ENCODE assay signal across 8 mouse cellular contexts in the genomic region with DNA sequence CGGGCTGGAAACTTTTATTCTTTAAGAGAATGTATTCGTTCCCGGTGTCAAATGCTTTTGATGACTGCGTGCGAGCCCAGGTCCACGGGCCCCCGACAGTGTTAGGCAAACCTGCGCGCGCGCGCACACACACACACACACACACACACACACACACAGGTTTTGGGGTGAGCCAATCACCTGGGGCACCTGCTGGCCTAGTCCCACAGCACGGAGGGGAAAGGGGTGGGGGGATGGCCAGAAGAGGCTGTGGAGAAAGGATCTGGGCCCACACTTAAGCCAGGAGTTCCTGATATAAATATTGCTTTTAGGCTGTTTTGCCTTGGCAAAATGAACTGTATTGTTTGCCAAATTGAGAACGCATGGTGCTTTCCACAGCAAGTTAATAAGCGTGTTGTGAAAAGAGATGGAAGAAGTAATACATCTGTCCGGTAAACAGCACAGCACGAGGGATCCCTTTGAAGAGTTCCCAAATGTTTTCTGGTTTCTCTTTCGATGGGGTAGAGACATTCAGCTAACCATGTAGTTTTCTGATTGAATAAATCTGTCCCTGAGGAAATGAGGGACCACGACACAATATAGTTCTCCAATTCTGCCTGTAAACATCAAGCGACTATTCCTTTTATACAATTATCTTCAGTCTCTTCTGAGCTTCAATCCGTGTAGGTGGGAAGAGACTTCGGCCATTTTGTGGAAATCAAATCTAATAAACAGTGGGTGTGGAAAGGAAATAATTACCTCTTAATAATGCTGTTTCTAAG. TPM values are rescaled to one million over a fixed set of nuclear protein-coding genes. Genes with fewer than 3 reads are reported as not detected.
A peak's percentile ranks its signal among the peaks of the same experiment; 100 is the strongest.
DNase-seq lines count a peak whose midpoint lies in the region; ATAC-seq and TF ChIP-seq lines count a peak whose summit lies in the region.

No protein-coding gene starts in this region.

- TF ChIP-seq POLR2A in cerebellum, adult 2 months (IDR thresholded peaks at IDR 0.05; ENCODE audit: borderline replicate concordance, insufficient read depth, low read length): no peak

- ATAC-seq in kidney, embryonic 15.5 days (replicated peaks; ENCODE audit: low FRiP score): peak; percentile 30; the same call in 1 of the 2 replicates
- peak; percentile 52; the same call in 1 of the 2 replicates for ATAC-seq in stomach, embryonic 16.5 days (ENCODE audit: insufficient read depth, low FRiP score)

- H3K9me3 ChIP-seq in kidney, embryonic 15.5 days (replicated peaks): no peaks in the 10 kb centered on the region
- H3K9me3 ChIP-seq in stomach, embryonic 16.5 days (replicated peaks; ENCODE audit: control insufficient read depth, low read length): no peaks in the 10 kb centered on the region

- DNase-seq in left cerebral cortex, postnatal 4 days: peak; percentile 23
- no peak for DNase-seq in left cerebral cortex, adult 9 months (ENCODE audit: low spot score in 2 of 2)
- peak in 1 of 2 experiments; percentile 67 for DNase-seq in cerebellum, adult 2 months
- peak; percentile 48 for DNase-seq in gastrocnemius, postnatal 25 days
- peak; percentile 58 for DNase-seq in lung, postnatal 10 days
- DNase-seq in left cerebral cortex, adult 8-10 months (ENCODE audit: low spot score in 2 of 2): no peak

- no peak for TF ChIP-seq CTCF in cerebellum, adult 2 months (IDR thresholded peaks at IDR 0.05; ENCODE audit: borderline replicate concordance, insufficient read depth, low read depth, low read length)

- H3K27ac ChIP-seq in cerebellum, adult 2 months (ENCODE audit: insufficient read depth, low read length): peak overlapping the region; percentile 58
- peak overlapping the region; percentile 92 for H3K27ac ChIP-seq in kidney, embryonic 15.5 days
- peak overlapping the region; percentile 95 for H3K27ac ChIP-seq in stomach, embryonic 16.5 days (ENCODE audit: low read length)

- peak overlapping the region; percentile 95 for H3K4me3 ChIP-seq in cerebellum, adult 2 months (replicated peaks; ENCODE audit: insufficient read depth, low read depth, low read length)
- H3K4me3 ChIP-seq in kidney, embryonic 15.5 days (replicated peaks): peak overlapping the region; percentile 92
- H3K4me3 ChIP-seq in stomach, embryonic 16.5 days (replicated peaks; ENCODE audit: low read length): peak overlapping the region; percentile 94

- H3K4me1 ChIP-seq in cerebellum, adult 2 months (ENCODE audit: control insufficient read depth, insufficient read depth, low read length): no peaks in the 10 kb centered on the region; the same call in 1 of the 2 replicates
- peaks cover 39% of the 10 kb centered on the region for H3K4me1 ChIP-seq in kidney, embryonic 15.5 days
- peaks cover 16% of the 10 kb centered on the region; the same call in 1 of the 2 replicates for H3K4me1 ChIP-seq in stomach, embryonic 16.5 days (ENCODE audit: control insufficient read depth, insufficient read depth, low read length)

- no peaks in the 10 kb centered on the region for H3K27me3 ChIP-seq in cerebellum, adult 2 months (ENCODE audit: control insufficient read depth, insufficient read depth, low read length)
- H3K27me3 ChIP-seq in kidney, embryonic 15.5 days: no peaks in the 10 kb centered on the region
- no peaks in the 10 kb centered on the region for H3K27me3 ChIP-seq in stomach, embryonic 16.5 days (ENCODE audit: control insufficient read depth, insufficient read depth, low read length)

- peak overlapping the region; percentile 78 for H3K4me2 ChIP-seq in kidney, embryonic 15.5 days
- H3K4me2 ChIP-seq in stomach, embryonic 16.5 days (ENCODE audit: low read depth, low read length): peak overlapping the region; percentile 87

- intact Hi-C loops in left cerebral cortex, postnatal 4 days (cut with DNase I): loop anchor here (5.0 kb wide), 1 partner anchor 34 kb away; no protein-coding TSS in a partner anchor

- peak overlapping the region; percentile 91 for H3K9ac ChIP-seq in kidney, embryonic 15.5 days
- H3K9ac ChIP-seq in stomach, embryonic 16.5 days (ENCODE audit: low read length): peak overlapping the region; percentile 98

- peaks cover 17% of the 10 kb centered on the region for H3K36me3 ChIP-seq in kidney, embryonic 15.5 days
- H3K36me3 ChIP-seq in stomach, embryonic 16.5 days (ENCODE audit: control insufficient read depth, insufficient read depth, low read length): no peaks in the 10 kb centered on the region

- WGBS in cerebellum, adult 2 months: 2% methylated on average over 22 of the region's 22 CpGs
- 16% methylated on average over 22 of the region's 22 CpGs for WGBS in kidney, embryonic 15.5 days
- 10% methylated on average over 22 of the region's 22 CpGs for WGBS in stomach, embryonic 16.5 days

RNA-seq across cellular contexts. Expression of gene Arhgef12, which starts 0.4 kb away (rescaled TPM):
- total RNA-seq in left cerebral cortex, postnatal 4 days (2021): 100 to 1,000 TPM; 185 to 199 TPM
- polyA plus RNA-seq in cerebellum, adult 2 months (2012; rRNA removed): 61.0 and 63.7 TPM in 2 replicates
- 10 to 100 TPM; 49.0 to 51.4 TPM for total RNA-seq in gastrocnemius, postnatal 25 days (2021)
- 14.6 and 15.5 TPM in 2 replicates for polyA plus RNA-seq in kidney, embryonic 15.5 days (2015; fragmentation: Nextera tagmentation; extraction: Ambion mirVana)
- 10.6 and 11.2 TPM in 2 replicates for polyA plus RNA-seq in stomach, embryonic 16.5 days (2015; fragmentation: Nextera tagmentation; extraction: Ambion mirVana)
- total RNA-seq in left cerebral cortex, adult 8-10 months (2022): 100 to 1,000 TPM; 152 to 184 (median 161) TPM

RNA-seq across cellular contexts. Expression of gene Tmem136, which starts 9.8 kb away (rescaled TPM):
- 10 to 100 TPM; 17.2 to 18.4 TPM for total RNA-seq in left cerebral cortex, postnatal 4 days (2021)
- 17.4 and 18.3 TPM in 2 replicates for polyA plus RNA-seq in cerebellum, adult 2 months (2012; rRNA removed)
- total RNA-seq in gastrocnemius, postnatal 25 days (2021): 1 to 10 TPM; 1.0 to 1.4 TPM
- polyA plus RNA-seq in kidney, embryonic 15.5 days (2015; fragmentation: Nextera tagmentation; extraction: Ambion mirVana): 7.5 and 8.6 TPM in 2 replicates
- polyA plus RNA-seq in stomach, embryonic 16.5 days (2015; fragmentation: Nextera tagmentation; extraction: Ambion mirVana): 4.0 and 4.5 TPM in 2 replicates
- total RNA-seq in left cerebral cortex, adult 8-10 months (2022): 10 to 100 TPM; 14.8 to 18.3 (median 15.7) TPM

Comparison
In these comparisons a context has a peak if more than half of its experiments do, and no peak if none do; other contexts are left out.
1. DNase-seq: peak in left cerebral cortex, postnatal 4 days (single experiment), gastrocnemius, postnatal 25 days (single experiment) and lung, postnatal 10 days (single experiment); none in left cerebral cortex, adult 9 months (0 of 2) and left cerebral cortex, adult 8-10 months (0 of 2).
2. RNA of gene Tmem136, which starts 9.8 kb away (total RNA-seq): 17.2 to 18.4 TPM in left cerebral cortex, postnatal 4 days and 14.8 to 18.3 TPM in left cerebral cortex, adult 8-10 months; 1.0 to 1.4 TPM in gastrocnemius, postnatal 25 days; every median in the first group is over 4 times any median in the second.
3. Peak in every context shown above with its lines, with median percentiles within 50 percentile points of each other: H3K27ac ChIP-seq and H3K4me3 ChIP-seq.